Mouse (Mus musculus) Patski (cell line): Measurements from ENCODE around the gene Mtus2. TPM values are rescaled to one million over a fixed set of nuclear protein-coding genes. Genes with fewer than 3 reads are reported as not detected.
"Not testable (repeated sequence)": the region's sequence is repeated elsewhere in the genome, so short reads cannot be mapped to it uniquely, and the experiment has no call there.

Experiments used
- ATAC-seq: fragments of 100-300 bp; one replicate; pipeline ENCODE4 v1.8.0; 2021
- CTCF ChIA-PET: fragments of 350-600 bp; sonication (Branson Sonifier 250); formaldehyde crosslinking; loops from one replicate; lab custom pipeline; 2022; ENCODE audit warnings: inconsistent platforms; lab: Charles Lee
- POLR2A ChIA-PET: fragments of 350-600 bp; sonication (Branson Sonifier 250); formaldehyde crosslinking; loops from one replicate; lab custom pipeline; 2022; ENCODE audit warnings: antibody characterized with exemption, inconsistent platforms; lab: Charles Lee
- DNase-seq: peaks from one replicate; pipeline ENCODE4 v3.0.0-alpha.2; 2011; ENCODE audit warnings: low read depth, low spot score
- H3K27me3 ChIP-seq: fragments of 371-371 bp; one replicate; pipeline ENCODE4 v1.5.1; 2021
- CTCF ChIP-seq: fragments of 100-300 bp; IDR thresholded peaks from one replicate; pipeline ENCODE4 v1.5.1; 2021
- in situ Hi-C: fragments of 300-500 bp; cut with MboI; formaldehyde crosslinking; loops from 3 replicates; pipeline ENCODE4 v1.11.1; 2018; ENCODE audit warnings: low pct_unique_long_range_greater_than_20kb, mixed read lengths
- polyA plus RNA-seq: library from polyadenylated mRNA; unstranded; gene quantifications from one replicate; pipeline ENCODE4 v1.2.3, GENCODE M21; 2021

The Mtus2 gene
- polyA plus RNA-seq, 1 experiment from 2014 or later: 1.3 TPM

GRCm38 (mm10) chr5:148287529-148287928, 330.4 kb downstream of the Mtus2 start:
- TF ChIP-seq CTCF: no peak
- H3K27me3 ChIP-seq: no peaks in the 10 kb centered on the region
- DNase-seq: no peak
- no peak for ATAC-seq
- ChIA-PET POLR2A (no interaction called here), CTCF (no interaction called here)
- in situ Hi-C loops: no loop called here

DNA sequence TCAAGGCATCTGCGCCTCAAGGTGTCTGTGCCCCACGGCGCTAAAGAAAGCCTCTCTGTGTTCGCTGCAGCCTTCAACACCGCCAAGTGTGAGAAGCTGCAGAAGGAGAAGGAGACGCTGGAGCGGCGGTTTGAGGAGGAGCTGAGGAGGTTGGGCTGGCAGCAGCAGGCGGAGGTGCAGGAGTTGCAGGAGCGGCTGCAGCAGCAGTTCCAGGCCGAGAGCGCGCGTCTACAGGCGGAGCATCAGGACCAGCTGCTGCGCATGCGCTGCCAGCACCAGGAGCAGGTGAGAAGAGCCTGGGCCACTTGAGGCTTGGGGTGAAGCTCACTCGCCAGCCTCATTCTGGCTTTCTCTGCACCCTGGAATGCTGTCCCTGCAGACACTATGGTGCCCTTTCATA, 331.7 kb downstream of the Mtus2 start:
- ATAC-seq (no peak), DNase-seq (no peak)
- in situ Hi-C loops: no loop called here
- no peaks in the 10 kb centered on the region for H3K27me3 ChIP-seq
- ChIA-PET POLR2A (no interaction called here), CTCF (no interaction called here)
- no peak for TF ChIP-seq CTCF

DNA sequence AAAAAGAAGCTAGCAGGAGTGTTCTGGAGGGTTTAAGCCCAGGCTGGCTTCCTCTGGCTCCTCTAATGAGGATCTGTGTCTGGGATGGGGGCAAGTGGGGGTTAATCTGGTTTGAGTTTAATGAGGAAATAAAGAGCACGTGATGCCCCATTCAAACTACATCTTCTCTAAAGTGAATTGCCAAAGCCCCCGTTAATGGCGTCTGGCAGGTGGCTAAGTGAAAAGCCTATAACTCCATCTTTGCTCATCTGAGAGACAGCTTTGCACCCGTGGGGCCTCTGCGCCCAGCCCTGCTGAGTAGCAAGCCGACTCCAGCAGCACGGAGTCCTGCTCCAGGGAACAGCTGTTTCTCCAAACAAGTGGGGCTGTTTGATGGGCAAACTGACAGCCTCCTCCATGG, 332.8 kb downstream of the Mtus2 start:
- POLR2A ChIA-PET: no interaction called here

GRCm38 (mm10) chr5:148292862-148293261, 335.7 kb downstream of the Mtus2 start:
- DNase-seq (no peak), ATAC-seq (no peak)
- ChIA-PET POLR2A (no interaction called here), CTCF (no interaction called here)
- in situ Hi-C loops: no loop called here
- no peaks in the 10 kb centered on the region for H3K27me3 ChIP-seq
- TF ChIP-seq CTCF: no peak

More for the DNA sequence above, 332.8 kb downstream of the Mtus2 start:
- no peak for TF ChIP-seq CTCF
- no peak for ATAC-seq
- no peak for DNase-seq
- no peaks in the 10 kb centered on the region for H3K27me3 ChIP-seq
- in situ Hi-C loops: no loop called here
- CTCF ChIA-PET: no interaction called here

DNA sequence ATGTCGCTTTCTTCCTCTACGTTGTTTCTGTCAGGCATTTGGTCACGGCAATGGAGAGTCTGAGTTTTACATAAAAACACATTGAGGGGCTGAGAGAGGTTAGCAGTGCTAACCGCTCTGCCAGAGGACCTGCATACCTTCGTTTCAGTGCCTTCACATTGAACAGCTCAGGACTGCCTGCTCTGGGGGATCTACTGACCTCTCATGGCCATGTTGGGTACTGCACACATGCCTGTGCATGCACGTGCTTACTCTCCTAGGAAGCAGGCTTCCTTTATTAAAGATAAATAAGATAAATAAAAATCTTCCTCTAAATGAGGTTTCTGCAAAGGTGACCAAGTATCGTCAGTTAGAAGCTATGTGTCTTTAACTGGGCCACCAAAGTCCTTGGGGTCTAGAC, 336.2 kb downstream of the Mtus2 start:
- ATAC-seq: no peak
- in situ Hi-C loops: no loop called here
- POLR2A ChIA-PET: no interaction called here
- no peaks in the 10 kb centered on the region for H3K27me3 ChIP-seq
- peak; percentile 48 for TF ChIP-seq CTCF
- CTCF ChIA-PET: no interaction called here
- no peak for DNase-seq

- in situ Hi-C loops: no loop called here
- ATAC-seq (no peak), DNase-seq (no peak)
- POLR2A ChIA-PET: no interaction called here
- CTCF ChIA-PET: no interaction called here
- TF ChIP-seq CTCF: no peak
- no peaks in the 10 kb centered on the region for H3K27me3 ChIP-seq
Observed at GRCm38 (mm10) chr5:148302968-148303367, 345.8 kb downstream of the Mtus2 start.

GRCm38 (mm10) chr5:148304112-148304511, 347.0 kb downstream of the Mtus2 start:
- ChIA-PET POLR2A (no interaction called here), CTCF (interaction anchor here (1.4 kb wide), 1 partner anchor 146 kb away, joined by 3 read pairs; no protein-coding TSS in a partner anchor)
- H3K27me3 ChIP-seq: no peaks in the 10 kb centered on the region
- in situ Hi-C loops: no loop called here
- no peak for TF ChIP-seq CTCF
- ATAC-seq (no peak), DNase-seq (no peak)

DNA sequence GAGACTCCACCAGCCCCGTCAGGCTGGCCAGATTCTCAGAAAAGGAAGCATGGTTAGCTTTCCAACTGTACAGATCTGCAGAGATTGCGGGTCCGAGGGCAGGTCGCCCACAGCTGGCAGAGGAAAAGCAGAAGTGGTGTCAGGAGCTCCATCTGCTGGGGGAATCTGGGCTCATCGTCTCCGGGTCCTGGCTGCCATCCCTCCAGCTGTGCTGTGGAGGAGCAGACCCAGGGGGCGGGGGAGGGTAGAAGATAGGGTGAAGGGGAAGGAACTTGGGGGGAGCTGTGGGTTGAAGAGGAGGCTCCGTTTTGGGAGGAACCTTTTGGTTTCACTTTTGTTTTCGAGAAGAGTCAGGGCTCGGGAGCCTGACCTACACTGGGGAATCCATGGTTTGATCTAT, 353.7 kb downstream of the Mtus2 start:
- TF ChIP-seq CTCF: no peak
- in situ Hi-C loops: no loop called here
- ATAC-seq: no peak
- CTCF ChIA-PET: no interaction called here
- no peak for DNase-seq
- no peaks in the 10 kb centered on the region for H3K27me3 ChIP-seq
- POLR2A ChIA-PET: interaction anchor here (0.5 kb wide), 1 partner anchor 43 kb away, joined by 5 read pairs; no protein-coding TSS in a partner anchor

DNA sequence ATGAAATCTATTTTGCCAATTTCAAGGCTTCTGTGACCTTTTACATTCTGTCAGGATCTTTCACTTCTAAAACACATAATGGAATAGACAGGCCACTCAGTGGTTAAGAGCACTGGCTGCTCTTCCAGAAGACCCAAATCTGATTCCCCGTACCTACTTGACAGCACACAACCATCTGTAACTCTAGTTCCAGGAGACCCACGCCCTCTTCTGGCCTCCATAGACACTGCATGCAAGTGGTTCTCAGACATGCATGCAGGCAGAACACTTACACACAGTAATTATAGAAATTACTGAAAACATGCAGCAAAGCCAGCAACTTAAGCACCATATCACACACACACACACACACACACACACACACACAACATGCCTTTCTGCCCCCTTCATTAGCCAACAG, 355.3 kb downstream of the Mtus2 start:
- ATAC-seq (no peak), DNase-seq (no peak)
- no peak for TF ChIP-seq CTCF
- no peaks in the 10 kb centered on the region for H3K27me3 ChIP-seq
- in situ Hi-C loops: no loop called here
- ChIA-PET POLR2A (no interaction called here), CTCF (no interaction called here)

DNA sequence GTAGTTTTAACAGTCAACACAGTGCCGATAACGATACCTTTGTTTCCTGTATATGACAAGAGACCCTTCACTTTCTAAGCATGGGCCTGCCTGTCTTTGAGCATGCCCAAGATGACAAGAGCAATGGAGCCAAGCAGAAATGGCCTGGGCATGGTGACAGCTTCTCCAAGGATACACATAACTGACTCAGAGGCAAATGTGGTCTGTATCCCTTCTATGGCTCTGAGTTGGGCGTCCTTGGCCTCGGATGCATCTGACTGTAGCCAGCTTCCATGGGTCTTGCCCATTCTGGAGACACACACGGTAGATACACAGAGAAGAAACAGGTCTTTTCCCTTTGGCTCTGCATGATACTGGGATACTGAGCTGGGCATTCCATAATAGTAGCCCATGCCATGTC, 357.8 kb downstream of the Mtus2 start:
- ChIA-PET CTCF (no interaction called here), POLR2A (no interaction called here)
- H3K27me3 ChIP-seq: no peaks in the 10 kb centered on the region
- DNase-seq: no peak
- ATAC-seq: no peak
- no peak for TF ChIP-seq CTCF
- in situ Hi-C loops: no loop called here

- in situ Hi-C loops: loop anchor here (10.0 kb wide), 1 partner anchor 469 kb away; no protein-coding TSS in a partner anchor
Observed at GRCm38 (mm10) chr5:148325317-148325885, 368.3 kb downstream of the Mtus2 start.

GRCm38 (mm10) chr5:148326295-148326694, 369.2 kb downstream of the Mtus2 start:
- POLR2A ChIA-PET, ATAC-seq, DNase-seq, H3K27me3 ChIP-seq: not testable (repeated sequence)
- CTCF ChIA-PET: interaction anchor here (0.9 to 2.3 kb wide), 6 partner anchors 9 to 223 kb away, joined by 3 to 9 read pairs (median 4); no protein-coding TSS in a partner anchor
- in situ Hi-C loops: loop anchor here (10.0 kb wide), 1 partner anchor 469 kb away; no protein-coding TSS in a partner anchor

More at GRCm38 (mm10) chr5:148325317-148325885, 368.3 kb downstream of the Mtus2 start:
- DNase-seq (no peak), ATAC-seq (no peak)
- no peaks in the 10 kb centered on the region for H3K27me3 ChIP-seq
- CTCF ChIA-PET: interaction anchor here (0.7 to 2.3 kb wide), 12 partner anchors 10 to 224 kb away, joined by 3 to 12 read pairs (median 4); no protein-coding TSS in a partner anchor
- POLR2A ChIA-PET: interaction anchor here (1.5 kb wide), 1 partner anchor 11 kb away, joined by 4 read pairs; no protein-coding TSS in a partner anchor
- peak; percentile 93 for TF ChIP-seq CTCF
